Mouse (Mus musculus) E14TG2a.4 (cell line): ENCODE measurements around the gene Kcna7.

Source experiments
- CTCF ChIP-seq: conservative IDR thresholded peaks from 2 replicates; pipeline ENCODE4 v1.5.1; 2014; ENCODE audit warnings: low read length
- POU5F1 ChIP-seq: IDR thresholded peaks from 2 replicates; pipeline ENCODE4 v1.6.1; 2014; ENCODE audit warnings: low read length, borderline replicate concordance

- TF ChIP-seq CTCF, result peak; percentile 19; the same call in 1 of the 2 replicates
- TF ChIP-seq POU5F1, result no peak
Observed at GRCm38 (mm10) chr7:45437521-45438276, 32.2 kb downstream of the Kcna7 start, which contains the start of gene Ruvbl2.
